Comparison of ENCODE assay signal across 15 mouse cellular contexts in genomic region chr12:55444031-55444451, GRCm38 (mm10). TPM values are rescaled to one million over a fixed set of nuclear protein-coding genes. Genes with fewer than 3 reads are reported as not detected.
DNase-seq lines count a peak whose midpoint lies in the region; ATAC-seq and TF ChIP-seq lines count a peak whose summit lies in the region.
"Had no signal": no experiment of that assay in that cellular context is flagged by ENCODE, and none has a peak within 500 bp of the region (broad histone marks: within the 10 kb centered on the region; RNA-seq: fewer than 3 reads in every experiment).

No protein-coding gene starts in this region.

- 69% methylated on average over 4 of the region's 4 CpGs for WGBS in kidney, postnatal 0 days
- 70% methylated on average over 4 of the region's 4 CpGs for WGBS in kidney, embryonic 16.5 days
- 75% methylated on average over 4 of the region's 4 CpGs for WGBS in embryonic facial prominence, embryonic 15.5 days

- DNase-seq in kidney, postnatal 0 days (ENCODE audit: low spot score), result no peak
- DNase-seq in G1E (ENCODE audit: low spot score), result no peak
- peak; percentile 81 for DNase-seq in thymus, postnatal 0 days (ENCODE audit: low spot score)
- no peak for DNase-seq in layer of hippocampus, adult 9-10 months (ENCODE audit: low spot score)
- no peak for DNase-seq in spleen, postnatal 14 days (ENCODE audit: low spot score in 2 of 2)
- DNase-seq: adrenal gland, adult 2 months; cerebellum, postnatal 25 days; kidney, adult 18-20 months; kidney, postnatal 25 days; layer of hippocampus, adult 9-11 months; midbrain, embryonic 14.5 days had no signal

- H3K27me3 ChIP-seq in kidney, postnatal 0 days (ENCODE audit: insufficient read depth, low read length), result no peaks in the 10 kb centered on the region
- H3K27me3 ChIP-seq in kidney, embryonic 16.5 days (ENCODE audit: insufficient read depth, low read length), result no peaks in the 10 kb centered on the region
- peaks cover 31% of the 10 kb centered on the region for H3K27me3 ChIP-seq in G1E (ENCODE audit: insufficient read depth, low read length)
- H3K27me3 ChIP-seq in embryonic facial prominence, embryonic 15.5 days, result no peaks in the 10 kb centered on the region
- H3K27me3 ChIP-seq: forebrain, embryonic 15.5 days had no signal

- H3K9me3 ChIP-seq in kidney, postnatal 0 days (replicated peaks; ENCODE audit: low read length), result no peaks in the 10 kb centered on the region
- H3K9me3 ChIP-seq in kidney, embryonic 16.5 days (ENCODE audit: low read length), result no peaks in the 10 kb centered on the region
- no peaks in the 10 kb centered on the region for H3K9me3 ChIP-seq in G1E (replicated peaks)
- no peaks in the 10 kb centered on the region for H3K9me3 ChIP-seq in embryonic facial prominence, embryonic 15.5 days (replicated peaks)
- H3K9me3 ChIP-seq: forebrain, embryonic 15.5 days; liver, embryonic 15.5 days had no signal

- H3K9ac ChIP-seq in kidney, postnatal 0 days (ENCODE audit: low read depth, low read length), result no peak overlapping the region
- H3K9ac ChIP-seq in kidney, embryonic 16.5 days (replicated peaks; ENCODE audit: low read length), result no peak overlapping the region
- H3K9ac ChIP-seq in embryonic facial prominence, embryonic 15.5 days, result no peak overlapping the region
- H3K9ac ChIP-seq: forebrain, embryonic 15.5 days; liver, embryonic 15.5 days had no signal

- ATAC-seq in kidney, postnatal 0 days (replicated peaks; ENCODE audit: low FRiP score, low read depth), result no peak
- ATAC-seq in kidney, embryonic 16.5 days (ENCODE audit: low FRiP score, low TSS enrichment), result no peak
- ATAC-seq in G1E (ENCODE audit: extremely low read depth, insufficient number of reproducible peaks, low FRiP score, poor library complexity, severe bottlenecking), result no peak
- no peak for ATAC-seq in embryonic facial prominence, embryonic 15.5 days (ENCODE audit: insufficient number of reproducible peaks, low FRiP score, low TSS enrichment, low read depth)
- ATAC-seq: forebrain, embryonic 15.5 days had no signal

- H3K4me2 ChIP-seq in kidney, postnatal 0 days (ENCODE audit: low read length), result no peak overlapping the region
- no peak overlapping the region for H3K4me2 ChIP-seq in kidney, embryonic 16.5 days (replicated peaks; ENCODE audit: low read depth, low read length)
- no peak overlapping the region for H3K4me2 ChIP-seq in embryonic facial prominence, embryonic 15.5 days (replicated peaks)
- H3K4me2 ChIP-seq: forebrain, embryonic 15.5 days; liver, embryonic 15.5 days had no signal

- H3K36me3 ChIP-seq in kidney, postnatal 0 days (ENCODE audit: insufficient read depth, low read length), result no peaks in the 10 kb centered on the region
- no peaks in the 10 kb centered on the region for H3K36me3 ChIP-seq in kidney, embryonic 16.5 days (ENCODE audit: insufficient read depth, low read length)
- no peaks in the 10 kb centered on the region for H3K36me3 ChIP-seq in G1E (replicated peaks)
- H3K36me3 ChIP-seq in embryonic facial prominence, embryonic 15.5 days, result no peaks in the 10 kb centered on the region
- H3K36me3 ChIP-seq: forebrain, embryonic 15.5 days; liver, embryonic 15.5 days had no signal

- peaks cover 21% of the 10 kb centered on the region; the same call in 1 of the 2 replicates for H3K4me1 ChIP-seq in kidney, postnatal 0 days (replicated peaks; ENCODE audit: insufficient read depth, low read length)
- peaks cover 31% of the 10 kb centered on the region for H3K4me1 ChIP-seq in kidney, embryonic 16.5 days (ENCODE audit: insufficient read depth, low read length)
- peaks cover 41% of the 10 kb centered on the region for H3K4me1 ChIP-seq in G1E (ENCODE audit: insufficient read depth, low read depth, low read length)
- peaks cover 54% of the 10 kb centered on the region for H3K4me1 ChIP-seq in embryonic facial prominence, embryonic 15.5 days

- no peak for TF ChIP-seq CTCF in kidney, postnatal 0 days (IDR thresholded peaks at IDR 0.05; ENCODE audit: low read depth)
- no peak for TF ChIP-seq CTCF in G1E (IDR thresholded peaks at IDR 0.05; ENCODE audit: low read depth, low read length)

- H3K27ac ChIP-seq in kidney, postnatal 0 days, result peak overlapping the region; percentile 37; the same call in 1 of the 2 replicates
- no peak overlapping the region for H3K27ac ChIP-seq in kidney, embryonic 16.5 days (ENCODE audit: low read length)
- H3K27ac ChIP-seq in embryonic facial prominence, embryonic 15.5 days (replicated peaks), result peak overlapping the region; percentile 83
- H3K27ac ChIP-seq: forebrain, embryonic 15.5 days; liver, embryonic 15.5 days had no signal

- no peak overlapping the region for H3K4me3 ChIP-seq in kidney, postnatal 0 days (replicated peaks; ENCODE audit: low read depth, low read length)
- no peak overlapping the region for H3K4me3 ChIP-seq in kidney, embryonic 16.5 days (ENCODE audit: low read length)
- peak overlapping the region; percentile 7; the same call in 1 of the 2 replicates for H3K4me3 ChIP-seq in G1E (ENCODE audit: low read depth, low read length)
- H3K4me3 ChIP-seq in embryonic facial prominence, embryonic 15.5 days (replicated peaks), result no peak overlapping the region
- H3K4me3 ChIP-seq: forebrain, embryonic 15.5 days; liver, embryonic 15.5 days had no signal

RNA-seq across cellular contexts. Expression of gene Nfkbia, which starts 48.4 kb away (rescaled TPM):
- 73.1 and 82.7 TPM in 2 replicates for polyA plus RNA-seq in kidney, postnatal 0 days (2015; fragmentation: Nextera tagmentation; extraction: Ambion mirVana)
- 84.8 and 94.7 TPM in 2 replicates for polyA plus RNA-seq in kidney, embryonic 16.5 days (2015; fragmentation: Nextera tagmentation; extraction: Ambion mirVana)
- total RNA-seq in G1E (2014; fragmentation: Nextera tagmentation), result 28.8 and 34.1 TPM in 2 replicates
- 14.1 and 15.1 TPM in 2 replicates for total RNA-seq in G1E (2017)
- polyA plus RNA-seq in G1E (2012), result 8.9 and 11.0 TPM in 2 replicates
- 144 and 152 TPM in 2 replicates for polyA plus RNA-seq in embryonic facial prominence, embryonic 15.5 days (2015; fragmentation: Nextera tagmentation; extraction: Ambion mirVana)
- polyA plus RNA-seq in thymus, postnatal 0 days (2015; fragmentation: Nextera tagmentation; extraction: Ambion mirVana), result 296 and 339 TPM in 2 replicates
